Mouse (Mus musculus): ENCODE measurements at regions not wholly inside any gene's neighbourhood (a gene's known extent, or its start where the extent isn't known, plus 50 kb on each side); places are given as distances from the start of the nearest gene placed in this dataset.

- TF ChIP-seq CTCF (conservative IDR thresholded peaks at IDR 0.05; ENCODE audit: insufficient read depth, insufficient read length, low read depth, low read length), result no peak
- TF ChIP-seq POLR2A (IDR thresholded peaks at IDR 0.05; ENCODE audit: low read depth, low read length), result no peak
Measured at GRCm38 (mm10) chr5:74879098-74880047, 165.2 kb downstream of the Chic2 start.

Data from kidney, adult 2 months (tissue).